Mouse (Mus musculus): ENCODE data around the gene Echdc2.
A peak's percentile ranks its signal among the peaks of the same experiment; 100 is the strongest.
"Not testable (repeated sequence)": the region's sequence is repeated elsewhere in the genome, so short reads cannot be mapped to it uniquely, and the experiment has no call there.

The Echdc2 gene

GRCm38 (mm10) chr4:108165152-108165895 is at the start of gene Echdc2:
Echdc2 (plus strand) TSS chr4:108165437.
- peak in 1 of 2 experiments; percentile 5 for DNase-seq

GRCm38 (mm10) chr4:108116466-108116865 is 48.8 kb upstream of the Echdc2 start:
- no peak for DNase-seq

- no peak for DNase-seq
Measured at GRCm38 (mm10) chr4:108117488-108117887, 47.7 kb upstream of the Echdc2 start.

- DNase-seq: peak; percentile 87 to 95
Measured at GRCm38 (mm10) chr4:108117924-108118876, 47.0 kb upstream of the Echdc2 start.

- DNase-seq: no peak
Measured at GRCm38 (mm10) chr4:108124104-108124503, 41.1 kb upstream of the Echdc2 start.

GRCm38 (mm10) chr4:108126260-108126659 is 39.0 kb upstream of the Echdc2 start:
- no peak for DNase-seq

- DNase-seq: no peak
Measured at GRCm38 (mm10) chr4:108127516-108127915, 37.7 kb upstream of the Echdc2 start.

GRCm38 (mm10) chr4:108128339-108128738 is 36.9 kb upstream of the Echdc2 start:
- DNase-seq: no peak

- DNase-seq: no peak
Measured at GRCm38 (mm10) chr4:108130452-108130851, 34.8 kb upstream of the Echdc2 start.

GRCm38 (mm10) chr4:108136938-108137337 is 28.3 kb upstream of the Echdc2 start:
- no peak for DNase-seq

- not testable (repeated sequence) for DNase-seq
Measured at GRCm38 (mm10) chr4:108143178-108143577, 22.1 kb upstream of the Echdc2 start.

- DNase-seq: no peak
Measured at GRCm38 (mm10) chr4:108143778-108144177, 21.5 kb upstream of the Echdc2 start.

- DNase-seq: no peak
Measured at GRCm38 (mm10) chr4:108144880-108145279, 20.4 kb upstream of the Echdc2 start, which contains the start of gene Scp2. Scp2 (minus strand) TSS chr4:108144998.

GRCm38 (mm10) chr4:108145554-108145953 is 19.7 kb upstream of the Echdc2 start:
- DNase-seq: not testable (repeated sequence)

GRCm38 (mm10) chr4:108155141-108155540 is 10.1 kb upstream of the Echdc2 start:
- DNase-seq: not testable (repeated sequence)

GRCm38 (mm10) chr4:108161936-108162335 is 3.3 kb upstream of the Echdc2 start:
- no peak for DNase-seq

GRCm38 (mm10) chr4:108163291-108163690 is 1.9 kb upstream of the Echdc2 start:
- DNase-seq: no peak

GRCm38 (mm10) chr4:108166874-108167273 is 1.6 kb downstream of the Echdc2 start:
- DNase-seq: no peak

GRCm38 (mm10) chr4:108168056-108168455 is 2.8 kb downstream of the Echdc2 start:
- DNase-seq: no peak

- DNase-seq: no peak
Measured at GRCm38 (mm10) chr4:108182278-108182677, 17.0 kb downstream of the Echdc2 start.

GRCm38 (mm10) chr4:108192821-108193323 is 27.6 kb downstream of the Echdc2 start:
- DNase-seq: no peak

- no peak for DNase-seq
Measured at GRCm38 (mm10) chr4:108196277-108196855, 31.1 kb downstream of the Echdc2 start.

- DNase-seq: no peak
Measured at GRCm38 (mm10) chr4:108199236-108199635, 34.0 kb downstream of the Echdc2 start.

Measured in spleen, adult 18-20 months (tissue).